8 mouse cellular contexts compared by ENCODE assay signal in genomic region chr7:70117930-70118922, GRCm38 (mm10).
DNase-seq lines count a peak whose midpoint lies in the region; ATAC-seq and TF ChIP-seq lines count a peak whose summit lies in the region.

No protein-coding gene starts in this region.

- no peak overlapping the region for H3K9ac ChIP-seq in limb, embryonic 11.5 days (ENCODE audit: low read length)
- H3K9ac ChIP-seq in neural tube, embryonic 12.5 days: peak overlapping the region; percentile 38; the same call in 1 of the 2 replicates

- H3K9me3 ChIP-seq in limb, embryonic 11.5 days (ENCODE audit: control insufficient read depth, low read length): no peaks in the 10 kb centered on the region
- H3K9me3 ChIP-seq in neural tube, embryonic 12.5 days: no peaks in the 10 kb centered on the region

- peak; percentile 13 to 17 for DNase-seq in cerebellum, postnatal 25 days
- DNase-seq in cerebellum, adult 11 months: no peak
- DNase-seq in Patski (ENCODE audit: low read depth, low spot score): no peak
- DNase-seq in limb, embryonic 11.5 days (ENCODE audit: low spot score): peak; percentile 41
- DNase-seq in thymus, postnatal 36 days: no peak
- no peak for DNase-seq in left cerebral cortex, adult 9 months (ENCODE audit: low spot score in 2 of 2)

- in situ Hi-C loops in Patski (cut with MboI; ENCODE audit: low pct_unique_long_range_greater_than_20kb): loop anchor here (25.0 kb wide), 1 partner anchor 631 kb away; no protein-coding TSS in a partner anchor

- CTCF ChIA-PET in Patski (lab: Charles Lee): interaction anchor here (1.2 kb wide), 1 partner anchor 10 kb away, joined by 5 read pairs; no protein-coding TSS in a partner anchor

- H3K4me2 ChIP-seq in limb, embryonic 11.5 days (ENCODE audit: low read depth, severe bottlenecking): peak overlapping the region; percentile 33
- peak overlapping the region; percentile 71 for H3K4me2 ChIP-seq in neural tube, embryonic 12.5 days (replicated peaks)

- TF ChIP-seq CTCF in Patski (IDR thresholded peaks at IDR 0.05): peak; percentile 28

- H3K27ac ChIP-seq in limb, embryonic 11.5 days (replicated peaks; ENCODE audit: low read depth, low read length): no peak overlapping the region
- H3K27ac ChIP-seq in neural tube, embryonic 12.5 days: no peak overlapping the region

- 14% methylated on average over 21 of the region's 21 CpGs for WGBS in limb, embryonic 11.5 days
- WGBS in neural tube, embryonic 12.5 days: 9% methylated on average over 21 of the region's 21 CpGs

- H3K4me1 ChIP-seq in limb, embryonic 11.5 days (ENCODE audit: control insufficient read depth, insufficient read depth, low read length): no peaks in the 10 kb centered on the region
- H3K4me1 ChIP-seq in neural tube, embryonic 12.5 days: peaks cover 9% of the 10 kb centered on the region

- peak overlapping the region; percentile 7; the same call in 1 of the 2 replicates for H3K4me3 ChIP-seq in limb, embryonic 11.5 days (ENCODE audit: low read depth, low read length)
- peak overlapping the region; percentile 29 for H3K4me3 ChIP-seq in neural tube, embryonic 12.5 days

- POLR2A ChIA-PET in Patski (lab: Charles Lee): no interaction called here

- no peak for ATAC-seq in Patski
- peak; percentile 79 for ATAC-seq in granulocyte monocyte progenitor cell, adult 5-6 weeks (replicated peaks; ENCODE audit: poor library complexity, severe bottlenecking)
- no peak for ATAC-seq in limb, embryonic 11.5 days (ENCODE audit: insufficient number of reproducible peaks, low FRiP score, low TSS enrichment, low read depth)
- ATAC-seq in neural tube, embryonic 12.5 days (ENCODE audit: low FRiP score, low read depth): peak; percentile 87

- H3K36me3 ChIP-seq in limb, embryonic 11.5 days (ENCODE audit: control insufficient read depth, insufficient read depth, low read length): no peaks in the 10 kb centered on the region
- no peaks in the 10 kb centered on the region for H3K36me3 ChIP-seq in neural tube, embryonic 12.5 days

- H3K27me3 ChIP-seq in Patski: no peaks in the 10 kb centered on the region
- peaks cover 12% of the 10 kb centered on the region for H3K27me3 ChIP-seq in limb, embryonic 11.5 days (ENCODE audit: control insufficient read depth, insufficient read depth, low read length)
- H3K27me3 ChIP-seq in neural tube, embryonic 12.5 days (replicated peaks): peaks cover 31% of the 10 kb centered on the region

Comparison
In these comparisons a context has a peak if more than half of its experiments do, and no peak if none do; other contexts are left out.
1. DNase-seq: peak in cerebellum, postnatal 25 days (2 of 2) and limb, embryonic 11.5 days (single experiment); none in cerebellum, adult 11 months (single experiment), Patski (single experiment), thymus, postnatal 36 days (0 of 2) and left cerebral cortex, adult 9 months (0 of 2).
2. ATAC-seq: peak in granulocyte monocyte progenitor cell, adult 5-6 weeks (single experiment) and neural tube, embryonic 12.5 days (single experiment); none in Patski (single experiment) and limb, embryonic 11.5 days (single experiment).